Mouse (Mus musculus) heart, adult 11 months (tissue): ENCODE measurements around the gene Iqgap1.

ENCODE experiments used
- DNase-seq: peaks from one replicate; pipeline ENCODE4 v3.0.0; 2022

Iqgap1 gene

DNA sequence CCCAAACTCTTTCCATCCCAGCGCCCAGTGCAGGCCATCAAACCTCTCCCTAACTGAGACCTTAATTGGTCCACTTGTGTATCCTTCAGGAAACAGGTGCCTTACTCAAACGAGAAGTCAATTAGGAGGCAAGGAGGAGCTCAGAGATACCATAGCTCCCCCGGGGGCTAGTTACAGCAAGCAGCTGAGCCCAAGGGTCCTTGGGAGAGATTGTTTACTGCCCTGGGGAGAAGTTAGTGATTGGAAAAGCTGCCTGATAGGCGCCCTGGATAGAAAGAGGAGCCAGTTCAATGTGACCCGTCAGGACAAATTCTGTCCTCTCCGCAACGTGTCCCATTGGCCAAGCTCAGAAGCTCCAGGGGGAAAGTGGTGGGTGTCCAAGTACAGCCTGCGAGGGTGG is 126.1 kb downstream of the Iqgap1 start:
- DNase-seq: peak; percentile 86

DNA sequence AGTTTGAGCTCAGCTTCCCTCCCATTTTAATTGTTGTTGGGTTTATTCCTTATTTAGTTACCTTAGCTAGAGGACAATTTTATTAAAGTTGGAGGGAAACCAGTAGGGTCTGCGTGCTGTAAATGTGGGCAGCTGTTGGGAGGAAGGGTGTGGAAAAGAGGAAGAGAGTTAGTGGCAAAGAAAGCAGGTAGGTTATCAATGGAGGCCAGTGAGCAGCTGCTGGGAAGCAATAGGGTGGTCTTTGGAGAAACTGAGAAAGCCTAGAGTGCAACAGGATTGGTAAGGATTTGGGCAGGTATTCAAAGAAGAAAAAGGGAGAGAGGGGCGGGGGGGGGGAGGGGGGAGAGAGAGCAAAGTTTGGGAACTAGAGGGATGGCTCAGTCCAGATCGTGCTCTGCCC is 126.8 kb downstream of the Iqgap1 start:
- DNase-seq: no peak

DNA sequence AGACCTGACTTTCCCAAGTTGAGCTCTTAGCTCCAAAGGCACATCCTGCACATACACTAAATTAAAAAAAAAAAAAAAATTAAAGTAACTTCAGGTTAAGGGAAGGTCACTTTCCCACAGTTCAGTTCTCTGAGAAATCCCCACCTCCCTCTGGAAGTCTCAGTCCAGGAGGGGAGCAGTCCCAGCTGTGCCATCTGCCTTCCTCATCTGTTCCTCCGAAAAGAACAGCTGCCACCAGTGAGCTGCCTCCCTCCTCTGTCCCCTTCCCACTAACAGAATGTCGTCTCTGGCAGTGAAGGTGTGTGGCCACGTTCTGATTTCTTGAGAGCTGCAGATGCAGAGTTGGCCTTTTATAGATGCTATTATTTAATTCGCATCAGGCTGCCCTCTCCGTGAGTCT is 127.9 kb downstream of the Iqgap1 start:
- DNase-seq: no peak

DNA sequence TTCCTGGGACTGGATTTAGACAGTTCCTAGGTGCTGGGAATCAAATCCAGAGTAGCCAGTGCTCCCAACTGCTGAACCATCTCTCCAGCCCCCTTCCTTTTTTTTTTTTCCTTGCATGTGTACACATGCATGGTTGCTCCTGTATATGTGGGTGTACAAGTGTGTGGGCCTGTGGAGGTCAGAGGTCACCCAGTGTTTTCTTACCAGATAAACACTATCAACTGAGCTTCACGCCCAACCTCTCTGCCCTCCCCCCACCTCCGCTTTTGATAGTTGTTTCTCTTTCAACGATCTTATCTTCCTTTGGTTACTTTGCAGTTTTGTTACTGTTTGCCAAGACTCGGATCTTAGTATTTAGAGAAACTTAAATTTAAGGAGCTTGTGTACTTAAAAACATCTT is 128.9 kb downstream of the Iqgap1 start:
- no peak for DNase-seq

DNA sequence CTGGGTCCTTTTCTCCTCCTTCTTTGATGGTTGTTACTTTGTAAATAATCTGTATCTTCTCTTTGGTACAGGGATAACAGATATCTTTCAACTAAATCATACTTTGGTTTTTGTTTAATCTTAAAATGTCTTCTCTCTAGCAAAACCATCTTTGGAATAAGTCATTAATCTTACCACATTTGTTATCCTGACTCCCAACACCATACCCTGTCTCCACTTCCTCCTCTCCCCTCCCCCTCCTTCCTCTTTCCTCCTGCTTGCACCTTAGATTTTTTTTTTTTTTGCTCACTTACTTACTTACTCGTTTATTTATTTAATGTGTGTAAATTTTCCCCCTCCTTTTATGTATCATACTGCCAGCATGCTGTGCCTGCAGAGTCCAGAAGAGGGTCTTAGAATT is 129.4 kb downstream of the Iqgap1 start:
- DNase-seq: no peak

DNA sequence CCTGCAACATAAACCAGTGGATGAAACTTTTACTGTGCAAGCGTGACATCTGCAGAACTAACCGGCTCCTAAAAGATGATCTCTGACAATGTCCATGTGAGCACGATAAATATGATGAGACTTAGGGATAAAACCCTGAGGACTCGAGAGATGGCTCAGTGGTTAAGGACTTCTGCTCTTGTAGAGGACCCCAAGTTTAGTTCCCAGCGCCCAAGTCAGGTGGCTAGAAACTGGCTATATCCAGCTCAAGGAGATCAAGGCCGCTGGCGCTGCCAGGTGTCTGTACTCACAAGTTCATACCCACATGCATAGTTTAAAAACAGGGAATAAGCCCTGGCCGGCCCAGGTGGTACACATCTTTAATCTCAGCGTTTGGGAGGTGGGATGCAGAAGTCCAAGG is 133.3 kb downstream of the Iqgap1 start:
- DNase-seq: peak; percentile 91

DNA sequence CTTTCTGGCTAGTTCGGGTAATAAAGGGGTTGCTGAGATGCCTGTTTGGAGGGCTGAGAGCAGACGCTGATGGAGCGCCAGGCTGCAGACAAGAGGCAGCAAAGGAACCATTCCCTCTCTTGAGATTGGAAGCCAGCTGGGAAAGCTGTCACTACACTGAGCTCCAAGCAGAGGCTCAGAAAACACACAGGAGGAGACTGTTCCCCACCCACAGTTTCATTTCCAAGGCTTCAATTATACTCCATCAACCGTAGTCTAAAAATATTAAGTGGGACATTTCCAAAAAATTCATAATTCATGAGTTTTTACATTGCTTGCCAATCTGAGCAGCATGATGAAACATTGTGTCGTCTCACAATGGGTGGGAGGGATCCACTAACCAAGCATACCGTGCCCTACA is 134.6 kb downstream of the Iqgap1 start:
- DNase-seq: no peak

- DNase-seq: peak; percentile 93
These were observed 136.6 kb downstream of the Iqgap1 start for GRCm38 (mm10) chr7:80689221-80689591.

DNA sequence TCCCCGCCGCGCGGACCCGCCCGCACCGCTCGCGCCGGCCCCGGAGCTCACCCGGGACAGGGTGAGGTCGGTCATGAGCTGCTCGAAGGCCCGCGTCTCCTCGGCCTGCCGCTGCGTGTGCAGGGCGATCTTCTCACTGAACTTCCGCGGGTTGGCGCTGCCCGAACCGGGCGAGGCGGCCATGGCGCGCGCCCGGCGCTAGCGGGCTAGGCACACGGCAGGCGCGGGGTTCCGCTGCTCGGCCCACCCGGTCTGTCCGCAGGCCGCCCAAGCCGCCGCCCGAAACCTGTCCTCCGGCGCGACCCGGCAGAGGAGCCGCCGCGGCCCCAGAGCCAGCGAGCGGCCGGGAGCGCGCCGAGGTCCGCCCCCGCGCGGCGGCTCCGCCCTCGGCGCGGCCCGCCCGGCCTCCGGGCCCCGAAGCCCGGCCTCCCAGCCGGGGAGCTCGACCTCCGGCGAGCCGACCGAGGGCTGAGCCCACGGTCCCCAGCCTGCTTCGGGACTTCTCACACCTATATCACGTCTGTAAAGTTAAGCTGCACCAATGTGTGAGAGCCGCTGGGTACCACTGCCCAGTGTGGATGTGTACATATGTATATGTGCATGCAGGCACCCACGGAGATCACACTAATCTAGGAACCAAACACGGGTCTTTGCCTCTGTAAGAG is 137.1 kb downstream of the Iqgap1 start, which contains the start of gene Crtc3:
TSS of gene Crtc3 (minus strand) at position 322 of the 665 bp plus-strand sequence.
- peak; percentile 99 for DNase-seq

- DNase-seq: peak; percentile 97
These were observed 137.8 kb downstream of the Iqgap1 start for GRCm38 (mm10) chr7:80687721-80688555.

- DNase-seq: peak; percentile 78
These were observed 140.1 kb downstream of the Iqgap1 start for GRCm38 (mm10) chr7:80685639-80686038.

DNA sequence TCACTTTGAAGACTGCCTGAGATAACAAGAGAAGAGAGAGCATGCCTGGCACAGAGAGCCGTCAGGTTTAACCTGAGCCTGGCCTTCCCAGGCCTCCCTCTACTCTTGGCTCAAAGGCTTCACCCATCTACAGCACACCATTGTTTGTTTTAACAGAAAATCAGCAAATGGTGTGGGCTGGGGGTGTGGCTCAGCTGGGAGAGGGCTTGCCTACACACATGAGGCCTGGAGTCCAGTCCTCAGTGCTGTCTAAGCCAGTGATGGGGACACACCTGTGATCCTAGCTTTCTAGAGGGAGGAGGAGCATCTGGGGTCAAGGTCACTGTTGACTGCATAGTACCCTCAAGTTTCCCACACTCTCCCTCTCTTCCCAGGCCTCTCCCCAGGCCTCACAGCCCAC is 143.1 kb downstream of the Iqgap1 start:
- peak; percentile 85 for DNase-seq

- peak; percentile 88 for DNase-seq
These were observed 145.4 kb downstream of the Iqgap1 start for GRCm38 (mm10) chr7:80680218-80680847.

GRCm38 (mm10) chr7:80672323-80672722 is 153.5 kb downstream of the Iqgap1 start:
- no peak for DNase-seq

DNA sequence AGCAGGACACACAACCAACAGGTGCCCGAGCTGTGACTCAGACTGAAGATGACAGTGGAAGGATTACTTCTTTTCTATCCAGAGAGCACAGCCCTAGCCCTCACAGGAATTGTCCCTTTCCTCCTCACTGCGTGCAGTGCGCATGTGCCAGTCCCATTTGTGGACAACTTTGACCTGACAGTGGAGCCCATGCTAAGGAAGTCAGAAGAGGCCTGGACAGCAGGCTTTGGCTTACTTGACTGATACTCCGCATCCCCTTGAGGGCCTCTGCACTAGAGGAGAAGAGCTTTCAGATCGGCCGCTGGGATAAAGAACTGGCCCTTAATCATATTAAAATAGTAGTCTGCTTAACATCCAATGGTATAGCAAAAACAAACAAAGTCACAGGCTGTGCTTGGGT is 154.9 kb downstream of the Iqgap1 start:
- peak; percentile 92 for DNase-seq

- DNase-seq: no peak
These were observed 158.6 kb downstream of the Iqgap1 start for GRCm38 (mm10) chr7:80667190-80667589.

DNA sequence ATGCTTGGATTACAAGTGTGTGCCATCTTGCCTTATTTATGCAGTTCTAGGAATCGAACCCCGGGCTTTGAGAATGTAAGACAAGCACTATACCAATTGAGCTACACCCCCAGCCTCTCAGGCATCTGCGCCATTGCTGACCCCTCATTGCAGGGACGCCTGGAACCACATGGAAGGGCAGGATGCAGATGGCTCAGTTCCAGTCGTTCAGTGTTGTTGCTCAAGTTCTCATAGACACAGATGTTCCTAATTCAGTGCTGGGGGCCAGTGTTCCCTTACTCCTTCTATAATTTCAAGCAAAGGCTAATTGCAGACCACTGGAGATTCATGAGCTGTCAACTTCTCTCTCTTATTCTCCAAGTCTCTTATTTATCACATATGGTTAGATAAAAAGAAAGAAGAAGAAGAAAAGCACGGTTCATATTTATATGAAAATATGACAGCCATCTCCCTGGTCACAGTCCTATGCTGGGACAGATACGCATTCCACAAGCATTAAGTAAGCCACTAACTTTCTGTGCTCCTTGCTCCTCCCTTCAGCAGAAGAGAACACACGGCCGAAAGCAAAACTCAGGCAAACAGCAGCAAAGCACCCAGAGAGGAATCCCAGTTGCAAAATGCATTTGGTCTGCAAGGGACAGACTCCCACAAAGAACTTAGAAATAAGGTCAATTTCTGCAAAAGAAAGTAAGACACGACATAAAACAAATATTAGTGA is 159.4 kb downstream of the Iqgap1 start:
- peak; percentile 96 for DNase-seq
